Mouse (Mus musculus): ENCODE results near the gene Tsen34. TPM values are rescaled to one million over a fixed set of nuclear protein-coding genes. Genes with fewer than 3 reads are reported as not detected.

Tsen34 gene
- polyA plus RNA-seq, 1 experiment = 14.0 TPM

DNA sequence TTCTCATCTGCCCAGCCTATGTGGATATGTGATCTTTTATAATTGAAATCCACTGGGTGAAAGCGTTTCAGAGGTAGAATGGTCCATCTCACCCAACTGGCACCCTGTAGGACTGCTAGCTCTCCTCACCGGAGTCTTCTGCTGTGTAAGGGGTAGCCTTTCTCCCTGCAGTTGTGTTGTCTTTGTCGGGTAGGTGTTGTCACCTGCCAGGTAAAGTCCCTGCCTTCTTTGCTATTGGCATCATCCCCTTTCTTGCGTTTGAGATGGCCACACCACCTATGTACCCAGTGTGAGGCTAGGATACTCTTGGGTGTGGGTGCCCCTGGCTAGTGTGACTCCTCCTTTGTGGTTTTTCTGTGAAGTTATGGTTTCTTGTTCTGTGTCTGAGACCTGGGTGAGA lies 46.0 kb upstream of the Tsen34 start:
- Histone ChIP-seq H3K36me3 (ENCODE audit: control insufficient read depth, insufficient read depth, low read length) (no peaks in the 10 kb centered on the region; the same call in 1 of the 2 replicates), H3K27me3 (ENCODE audit: control insufficient read depth, insufficient read depth, low read length) (no peaks in the 10 kb centered on the region), H3K4me3 (ENCODE audit: control insufficient read depth, low read depth, low read length) (peak overlapping the region; percentile 99), H3K4me1 (ENCODE audit: control insufficient read depth, insufficient read depth, low read length) (peaks cover 10% of the 10 kb centered on the region), H3K27ac (ENCODE audit: control insufficient read depth, insufficient read depth, low read depth, low read length) (no peak overlapping the region)
- no peak for TF ChIP-seq POLR2A (IDR thresholded peaks at IDR 0.05; ENCODE audit: control insufficient read depth, low read depth, low read length)
- TF ChIP-seq CTCF (IDR thresholded peaks at IDR 0.05; ENCODE audit: control insufficient read depth, insufficient read depth, insufficient replicate concordance, low read depth, low read length) = no peak

- Histone ChIP-seq H3K27me3 (ENCODE audit: control insufficient read depth, insufficient read depth, low read length) (no peaks in the 10 kb centered on the region), H3K4me3 (ENCODE audit: control insufficient read depth, low read depth, low read length) (no peak overlapping the region), H3K36me3 (ENCODE audit: control insufficient read depth, insufficient read depth, low read length) (peaks cover 5% of the 10 kb centered on the region), H3K27ac (ENCODE audit: control insufficient read depth, insufficient read depth, low read depth, low read length) (no peak overlapping the region), H3K4me1 (ENCODE audit: control insufficient read depth, insufficient read depth, low read length) (no peaks in the 10 kb centered on the region)
- TF ChIP-seq POLR2A (IDR thresholded peaks at IDR 0.05; ENCODE audit: control insufficient read depth, low read depth, low read length) (no peak), CTCF (IDR thresholded peaks at IDR 0.05; ENCODE audit: control insufficient read depth, insufficient read depth, insufficient replicate concordance, low read depth, low read length) (no peak)
These were observed 35.7 kb upstream of the Tsen34 start for GRCm38 (mm10) chr7:3656966-3657365.

GRCm38 (mm10) chr7:3658578-3658977 lies 34.1 kb upstream of the Tsen34 start:
- H3K4me3 ChIP-seq (ENCODE audit: control insufficient read depth, low read depth, low read length) = no peak overlapping the region
- peaks cover 5% of the 10 kb centered on the region for H3K36me3 ChIP-seq (ENCODE audit: control insufficient read depth, insufficient read depth, low read length)
- H3K27me3 ChIP-seq (ENCODE audit: control insufficient read depth, insufficient read depth, low read length) = no peaks in the 10 kb centered on the region
- H3K27ac ChIP-seq (ENCODE audit: control insufficient read depth, insufficient read depth, low read depth, low read length) = no peak overlapping the region
- H3K4me1 ChIP-seq (ENCODE audit: control insufficient read depth, insufficient read depth, low read length) = no peaks in the 10 kb centered on the region; the same call in 1 of the 2 replicates
- TF ChIP-seq CTCF (IDR thresholded peaks at IDR 0.05; ENCODE audit: control insufficient read depth, insufficient read depth, insufficient replicate concordance, low read depth, low read length) = no peak
- TF ChIP-seq POLR2A (IDR thresholded peaks at IDR 0.05; ENCODE audit: control insufficient read depth, low read depth, low read length) = no peak

DNA sequence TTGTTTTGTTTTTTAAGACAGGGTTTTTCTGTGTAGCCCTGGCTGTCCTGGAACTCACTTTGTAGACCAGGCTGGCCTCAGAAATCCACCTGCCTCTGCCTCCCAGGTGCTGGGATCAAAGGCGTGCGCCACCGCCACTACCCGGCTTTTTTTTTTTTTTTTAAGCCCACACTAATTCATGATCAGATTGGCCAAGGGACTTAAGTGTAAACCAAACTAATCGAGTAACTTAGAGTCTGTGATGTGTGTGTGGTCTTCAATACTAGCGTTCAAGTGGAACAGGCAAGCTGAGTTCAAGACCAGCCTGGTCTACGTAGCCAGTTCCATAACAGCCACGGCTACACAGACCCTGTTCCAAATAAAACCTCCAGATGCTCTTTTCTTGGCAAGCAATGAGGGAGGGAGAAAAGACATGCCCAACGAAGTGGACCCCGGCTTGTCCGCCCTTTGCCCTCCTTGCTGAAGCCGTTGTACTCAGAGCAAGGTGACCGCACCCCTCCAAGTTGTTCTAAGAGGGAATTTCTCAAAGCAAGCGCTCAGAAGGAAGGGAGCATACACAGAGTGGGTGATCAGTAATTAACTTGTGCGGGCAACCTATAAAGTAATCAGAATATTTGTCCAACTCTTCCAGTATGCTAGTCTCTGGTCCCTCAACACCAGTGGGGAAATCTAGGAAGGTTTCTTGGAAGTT lies 28.0 kb upstream of the Tsen34 start:
- Histone ChIP-seq H3K4me3 (ENCODE audit: control insufficient read depth, low read depth, low read length) (peak overlapping the region; percentile 94), H3K27me3 (ENCODE audit: control insufficient read depth, insufficient read depth, low read length) (no peaks in the 10 kb centered on the region), H3K4me1 (ENCODE audit: control insufficient read depth, insufficient read depth, low read length) (peaks cover 13% of the 10 kb centered on the region), H3K36me3 (ENCODE audit: control insufficient read depth, insufficient read depth, low read length) (peaks cover 2% of the 10 kb centered on the region), H3K27ac (ENCODE audit: control insufficient read depth, insufficient read depth, low read depth, low read length) (peak overlapping the region; percentile 59)
- TF ChIP-seq POLR2A (IDR thresholded peaks at IDR 0.05; ENCODE audit: control insufficient read depth, low read depth, low read length) (no peak), CTCF (IDR thresholded peaks at IDR 0.05; ENCODE audit: control insufficient read depth, insufficient read depth, insufficient replicate concordance, low read depth, low read length) (no peak)

DNA sequence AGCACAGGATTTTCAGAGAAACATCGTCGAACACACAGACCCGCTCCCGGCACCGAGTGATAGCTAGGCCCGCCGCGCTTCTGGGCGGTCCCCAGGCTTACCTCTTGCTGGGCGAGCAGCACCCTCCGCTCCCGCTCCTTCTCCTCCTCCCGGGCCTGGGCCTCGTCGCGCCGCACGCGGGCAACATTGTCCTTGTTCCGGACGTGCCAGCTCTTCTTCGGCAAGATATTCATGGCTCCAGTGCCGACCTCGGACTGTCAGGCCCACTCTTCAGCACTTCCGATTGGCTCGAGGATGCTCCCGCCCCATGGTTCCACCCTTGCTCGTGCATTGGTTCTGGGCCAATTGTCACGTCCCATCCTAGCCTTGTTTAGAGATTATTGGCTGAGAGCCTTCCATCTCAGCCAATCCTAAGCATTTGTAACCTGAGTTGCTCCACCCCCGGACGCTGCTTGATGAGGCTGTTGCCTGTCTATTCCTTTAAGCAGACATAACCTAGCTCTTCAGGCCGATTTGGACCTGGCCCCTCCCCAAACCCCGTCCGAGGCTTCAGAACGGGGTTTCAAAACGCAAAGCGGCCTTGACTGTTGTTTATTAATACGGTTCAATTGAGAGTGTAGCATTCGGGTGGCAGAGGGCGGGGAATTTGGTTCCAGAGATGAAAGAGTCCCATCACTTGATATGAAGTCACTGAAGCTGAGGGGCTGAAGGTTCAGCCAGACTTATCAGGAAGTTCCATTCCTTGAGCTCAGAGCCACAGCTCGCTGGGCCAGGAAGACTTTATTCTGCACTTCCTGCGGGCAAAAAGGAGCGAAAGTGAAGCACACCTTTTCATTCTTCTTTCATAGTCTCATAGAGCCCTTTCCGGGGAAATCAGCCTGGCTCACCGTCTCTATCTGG lies 27.2 kb upstream of the Tsen34 start, which contains the start of gene Leng1:
Leng1 (minus strand) TSS at position 626 of the 900 bp plus-strand sequence.
- no peaks in the 10 kb centered on the region for H3K27me3 ChIP-seq (ENCODE audit: control insufficient read depth, insufficient read depth, low read length)
- peak within 1 kb of the TSS; percentile 94 for H3K4me3 ChIP-seq (ENCODE audit: control insufficient read depth, low read depth, low read length)
- peaks cover 13% of the 10 kb centered on the region for H3K4me1 ChIP-seq (ENCODE audit: control insufficient read depth, insufficient read depth, low read length)
- TF ChIP-seq POLR2A (IDR thresholded peaks at IDR 0.05; ENCODE audit: control insufficient read depth, low read depth, low read length) (peak; percentile 82), CTCF (IDR thresholded peaks at IDR 0.05; ENCODE audit: control insufficient read depth, insufficient read depth, insufficient replicate concordance, low read depth, low read length) (no peak)
- H3K36me3 ChIP-seq (ENCODE audit: control insufficient read depth, insufficient read depth, low read length) = no peaks in the 10 kb centered on the region; the same call in 1 of the 2 replicates
- peak within 1 kb of the TSS; percentile 81 for H3K27ac ChIP-seq (ENCODE audit: control insufficient read depth, insufficient read depth, low read depth, low read length)

DNA sequence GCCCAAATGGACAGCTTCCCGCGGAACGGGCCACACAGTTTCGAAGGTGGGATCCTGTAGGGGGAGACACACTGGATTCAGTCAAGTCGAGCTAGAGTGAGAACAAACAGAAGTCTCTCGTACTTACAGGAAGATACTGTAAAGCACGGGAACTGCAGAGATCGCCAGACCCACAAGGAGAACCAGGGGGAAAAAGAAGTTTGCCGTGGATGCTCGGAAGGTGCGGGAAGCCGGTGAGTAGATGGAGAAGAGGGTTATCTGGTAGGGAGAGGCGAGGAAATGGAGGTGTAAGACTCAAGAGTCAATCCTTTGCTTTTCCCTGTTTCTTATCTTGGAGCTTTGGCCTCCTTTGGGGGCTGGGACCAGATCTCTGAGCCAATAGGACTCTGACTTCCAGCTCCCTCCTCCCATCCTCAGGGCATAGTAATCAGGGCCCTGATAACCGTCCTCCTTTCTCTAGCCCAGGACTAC lies 25.7 kb upstream of the Tsen34 start:
- Histone ChIP-seq H3K4me3 (ENCODE audit: control insufficient read depth, low read depth, low read length) (peak overlapping the region; percentile 6), H3K4me1 (ENCODE audit: control insufficient read depth, insufficient read depth, low read length) (peaks cover 21% of the 10 kb centered on the region), H3K27me3 (ENCODE audit: control insufficient read depth, insufficient read depth, low read length) (no peaks in the 10 kb centered on the region), H3K36me3 (ENCODE audit: control insufficient read depth, insufficient read depth, low read length) (no peaks in the 10 kb centered on the region), H3K27ac (ENCODE audit: control insufficient read depth, insufficient read depth, low read depth, low read length) (no peak overlapping the region)
- TF ChIP-seq POLR2A (IDR thresholded peaks at IDR 0.05; ENCODE audit: control insufficient read depth, low read depth, low read length) = no peak
- no peak for TF ChIP-seq CTCF (IDR thresholded peaks at IDR 0.05; ENCODE audit: control insufficient read depth, insufficient read depth, insufficient replicate concordance, low read depth, low read length)

Measured in testis, adult 2 months (tissue).